Mouse (Mus musculus) embryonic fibroblast, embryonic 13.5 days (primary cell): ENCODE data around the gene Liph.

Experiments
- CTCF ChIP-seq: IDR thresholded peaks from 2 replicates; pipeline ENCODE4 v1.5.1; 2011; ENCODE audit warnings: mild to moderate bottlenecking, control low read depth, low read length, moderate library complexity, borderline replicate concordance; ENCODE audit not compliant: insufficient read depth
- POLR2A ChIP-seq: IDR thresholded peaks from 2 replicates; pipeline ENCODE4 v1.6.1; 2011; ENCODE audit warnings: low read depth, mild to moderate bottlenecking, control low read depth, low read length, moderate library complexity

GRCm38 (mm10) chr16:21904636-21905035 is 90.8 kb downstream of the Liph start:
- no peak for TF ChIP-seq CTCF
- TF ChIP-seq POLR2A = no peak
